Mouse (Mus musculus): ENCODE results near the gene Bmper.

DNA sequence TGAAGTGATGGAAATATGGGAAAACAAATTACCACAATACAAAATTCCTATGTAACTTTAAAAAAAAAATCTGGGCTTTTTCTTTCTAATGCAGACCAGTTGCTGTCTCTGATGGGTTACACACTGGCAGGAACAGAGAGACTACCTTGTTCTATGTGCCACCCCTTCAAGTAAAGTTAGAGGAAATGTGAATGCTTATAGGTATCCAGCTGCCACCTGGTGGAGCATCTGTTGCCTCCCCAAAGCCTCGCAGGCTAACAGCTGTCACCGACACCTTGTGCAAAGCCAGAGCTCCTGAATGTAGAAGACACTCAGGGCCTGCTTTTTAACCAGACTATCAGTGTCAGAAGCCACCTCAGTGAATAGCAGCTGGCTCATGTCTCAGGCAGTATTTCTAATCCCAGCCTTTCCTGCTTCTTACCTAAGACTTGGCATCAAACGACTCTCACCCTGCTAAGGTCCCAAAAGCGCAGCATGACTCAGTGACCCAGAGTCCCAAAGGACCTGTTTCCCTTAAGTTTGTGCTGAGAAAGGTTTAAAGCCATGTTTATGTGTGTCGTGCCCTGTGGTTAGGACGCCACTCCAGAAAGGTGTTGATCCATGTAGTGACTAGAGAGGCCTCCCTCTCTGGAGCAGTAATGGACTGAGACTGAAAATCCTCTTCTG lies 171.9 kb downstream of the Bmper start:
- no peak for TF ChIP-seq EP300 (IDR thresholded peaks at IDR 0.05; ENCODE audit: low read depth)
- TF ChIP-seq CTCF (IDR thresholded peaks at IDR 0.05; ENCODE audit: low read depth), result peak; percentile 61
